Mouse (Mus musculus) embryonic facial prominence, embryonic 14.5 days (tissue): ENCODE data around the gene Cryba1. TPM values are rescaled to one million over a fixed set of nuclear protein-coding genes. Genes with fewer than 3 reads are reported as not detected.
"Not testable (repeated sequence)": the region's sequence is repeated elsewhere in the genome, so short reads cannot be mapped to it uniquely, and the experiment has no call there.

Source experiments
- ATAC-seq: fragments of 200-750 bp; cut with Nextera tagmentation; 2 replicates; pipeline ENCODE4 v1.8.0; 2017; ENCODE audit warnings: low read depth, moderate number of reproducible peaks, moderate TSS enrichment
- DNase-seq: peaks from one replicate; pipeline ENCODE4 v3.0.0-alpha.2; 2015; ENCODE audit warnings: low spot score
- H3K27ac ChIP-seq: fragments of 300-500 bp; sonication (generic); replicated peaks from 2 replicates; pipeline ENCODE4 v1.5.1; 2014; ENCODE audit warnings: low read depth, mild to moderate bottlenecking, low read length, moderate library complexity
- H3K27me3 ChIP-seq: fragments of 300-500 bp; sonication (generic); replicated peaks from 2 replicates; pipeline ENCODE4 v1.6.1; 2014; ENCODE audit warnings: low read length; ENCODE audit not compliant: control insufficient read depth, insufficient read depth
- H3K36me3 ChIP-seq: fragments of 300-500 bp; sonication (generic); 2 replicates; pipeline ENCODE4 v1.6.1; 2014; ENCODE audit warnings: low read length, mixed read lengths; ENCODE audit not compliant: control insufficient read depth, insufficient read depth
- H3K4me1 ChIP-seq: fragments of 300-500 bp; sonication (generic); 2 replicates; pipeline ENCODE4 v1.6.1; 2014; ENCODE audit warnings: antibody characterized with exemption, low read length; ENCODE audit not compliant: control insufficient read depth, insufficient read depth
- H3K4me2 ChIP-seq: fragments of 300-500 bp; sonication (generic); 2 replicates; pipeline ENCODE4 v1.6.1; 2014; ENCODE audit warnings: low read depth, mild to moderate bottlenecking, low read length, moderate library complexity, mixed read lengths
- H3K4me3 ChIP-seq: fragments of 300-500 bp; sonication (generic); 2 replicates; pipeline ENCODE4 v1.5.1; 2014; ENCODE audit warnings: low read depth, mild to moderate bottlenecking, low read length
- H3K9ac ChIP-seq: fragments of 300-500 bp; sonication (generic); 2 replicates; pipeline ENCODE4 v1.6.1; 2014; ENCODE audit warnings: low read depth, mild to moderate bottlenecking, low read length, moderate library complexity, mixed read lengths
- H3K9me3 ChIP-seq: fragments of 300-500 bp; sonication (generic); 2 replicates; pipeline ENCODE4 v1.6.1; 2016; ENCODE audit warnings: low read length; ENCODE audit not compliant: control insufficient read depth
- WGBS: fragments of 180-500 bp; shearing (Covaris S2); extraction: QIAGEN DNeasy Blood & Tissue Kit; methylation state at CpG from one replicate; pipeline ENCODE4 v1.1.7; 2014; 5-methylcytosine and 5-hydroxymethylcytosine counted together
- polyA plus RNA-seq: library from polyadenylated mRNA; unstranded; fragments of >200 nt; fragmentation: Nextera tagmentation; extraction: Ambion mirVana; gene quantifications from 2 replicates; pipeline ENCODE4 v1.2.1, GENCODE M21; 2014

The Cryba1 gene
- polyA plus RNA-seq, 1 experiment from 2014 or later = not detected

DNA sequence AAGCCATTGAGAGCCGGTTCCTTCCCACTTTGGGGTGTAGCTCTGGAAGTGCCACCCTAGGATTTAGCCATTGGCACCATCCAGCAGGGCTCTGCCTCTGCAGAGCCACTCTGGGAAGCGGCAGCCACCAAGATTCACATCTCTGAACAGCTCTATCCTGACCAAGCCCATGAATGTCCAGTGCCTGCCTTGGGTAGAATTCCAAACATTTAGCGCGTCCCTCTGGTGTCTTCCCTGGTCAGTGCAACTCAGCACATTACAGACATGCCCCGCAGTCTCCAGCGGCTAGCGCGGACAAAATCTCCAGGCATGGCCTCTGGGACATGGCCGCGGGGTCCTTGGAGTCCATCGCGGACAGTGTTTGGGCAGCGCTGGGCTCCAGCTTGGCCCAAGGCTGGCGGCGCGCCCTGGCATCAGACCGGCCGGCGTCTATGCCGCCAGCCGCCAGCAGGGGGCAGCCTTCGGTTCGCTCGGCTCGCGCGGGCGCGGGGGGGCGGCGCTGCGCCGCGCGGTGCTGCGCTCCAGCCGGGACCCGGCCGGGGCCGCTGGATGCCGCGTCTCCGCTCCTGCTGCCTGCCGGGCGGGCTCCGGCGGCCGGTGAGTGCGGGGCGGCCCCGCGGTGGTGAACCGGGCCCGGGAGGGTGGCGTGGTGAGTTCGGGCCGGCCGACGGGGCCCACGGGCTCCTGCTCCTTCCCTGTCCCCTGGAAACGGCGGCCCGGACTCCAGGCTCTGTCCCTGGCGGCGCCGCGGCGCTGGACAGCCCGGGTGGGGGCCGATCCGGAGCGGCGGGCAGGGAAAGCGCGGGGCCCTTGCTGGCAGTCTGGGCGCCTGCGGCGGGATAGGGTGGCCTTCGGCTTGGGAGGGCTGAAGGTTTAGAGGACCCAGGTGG lies 37.9 kb upstream of the Cryba1 start, which contains the start of gene Myo18a:
TSS of gene Myo18a (plus strand) at position 464 of the 890 bp plus-strand sequence.
- H3K4me3 ChIP-seq = peak within 1 kb of the TSS; percentile 92
- ATAC-seq (peak; percentile 91), DNase-seq (peak; percentile 78)
- peak within 1 kb of the TSS; percentile 96 for H3K9ac ChIP-seq
- H3K4me2 ChIP-seq = peak within 1 kb of the TSS; percentile 71
- H3K27ac ChIP-seq = peak within 1 kb of the TSS; percentile 85
- 5% methylated on average over 21 of the region's 79 CpGs for WGBS
- H3K9me3 ChIP-seq = no peaks in the 10 kb centered on the region
- no peaks in the 10 kb centered on the region; the same call in 1 of the 2 replicates for H3K27me3 ChIP-seq
- no peaks in the 10 kb centered on the region for H3K36me3 ChIP-seq
- H3K4me1 ChIP-seq = peaks cover 29% of the 10 kb centered on the region

DNA sequence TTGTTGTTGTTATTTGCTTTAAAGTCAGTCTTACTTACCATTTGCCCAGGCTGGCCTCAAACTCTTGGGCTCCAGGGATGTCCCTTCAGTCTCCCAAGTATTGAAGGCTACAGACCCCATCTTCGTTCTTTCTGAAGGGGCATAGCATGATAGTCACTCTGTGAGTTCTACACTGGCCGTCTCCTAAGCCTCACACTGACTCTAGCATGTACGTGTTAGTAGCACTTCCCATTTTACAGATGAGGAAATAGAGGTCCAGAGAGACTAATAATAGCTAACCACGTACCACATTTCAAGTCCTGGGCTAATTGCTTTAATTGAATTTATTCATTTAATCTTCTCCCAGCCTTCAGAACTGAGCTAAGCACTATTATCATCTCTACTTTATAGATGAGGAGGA lies 34.9 kb upstream of the Cryba1 start:
- Histone ChIP-seq H3K9me3 (no peaks in the 10 kb centered on the region), H3K4me3 (no peak overlapping the region), H3K27me3 (no peaks in the 10 kb centered on the region; the same call in 1 of the 2 replicates), H3K27ac (no peak overlapping the region), H3K9ac (no peak overlapping the region), H3K36me3 (no peaks in the 10 kb centered on the region), H3K4me2 (no peak overlapping the region), H3K4me1 (peaks cover 12% of the 10 kb centered on the region)
- 87% methylated on average over 4 of the region's 4 CpGs for WGBS
- no peak for DNase-seq
- no peak for ATAC-seq

DNA sequence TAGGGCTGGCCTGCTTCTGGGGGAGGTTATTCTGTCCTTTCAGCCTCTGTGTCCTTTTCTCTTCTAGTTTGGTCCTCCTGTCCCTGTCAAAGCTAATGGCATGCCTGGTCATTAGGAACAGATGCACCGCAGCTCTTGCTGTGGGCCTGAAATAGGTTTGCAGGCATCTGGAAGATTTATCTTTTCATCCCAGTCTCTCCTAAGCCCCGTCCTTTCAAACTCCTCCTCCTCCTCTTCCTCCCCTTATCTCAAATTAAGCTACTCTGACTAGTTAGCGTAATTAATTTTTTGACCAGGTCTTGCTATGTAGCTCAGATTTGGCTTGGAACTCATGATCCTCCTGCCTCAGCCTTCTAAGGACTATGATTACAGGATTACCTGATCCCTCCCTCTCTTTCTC lies 28.4 kb upstream of the Cryba1 start:
- Histone ChIP-seq H3K9me3 (no peaks in the 10 kb centered on the region), H3K4me3 (no peak overlapping the region), H3K4me2 (no peak overlapping the region), H3K27ac (no peak overlapping the region), H3K9ac (no peak overlapping the region), H3K27me3 (no peaks in the 10 kb centered on the region), H3K36me3 (no peaks in the 10 kb centered on the region), H3K4me1 (no peaks in the 10 kb centered on the region)
- WGBS = 62% methylated on average over 3 of the region's 3 CpGs
- DNase-seq (no peak), ATAC-seq (no peak)

DNA sequence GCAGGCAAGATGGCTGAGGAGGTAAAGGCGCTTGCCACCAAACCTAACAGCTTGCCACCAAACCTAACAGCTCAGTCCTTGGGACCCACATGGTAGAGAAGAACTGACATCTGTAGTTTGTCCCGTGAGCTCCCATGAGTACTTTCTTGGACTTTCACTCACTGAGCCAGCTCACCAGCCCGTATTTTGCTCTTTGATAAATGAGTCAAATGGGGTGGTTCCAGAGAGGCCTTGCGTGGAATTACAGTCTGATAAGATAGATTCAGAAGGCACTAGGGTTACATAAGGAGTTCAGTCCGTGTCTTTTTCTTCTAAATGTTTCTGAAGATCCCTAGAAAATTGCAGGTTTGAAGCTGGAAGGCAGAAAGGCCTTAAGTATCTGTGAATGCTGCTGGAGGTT lies 27.4 kb upstream of the Cryba1 start:
- Histone ChIP-seq H3K4me1 (no peaks in the 10 kb centered on the region), H3K4me3 (no peak overlapping the region), H3K9me3 (no peaks in the 10 kb centered on the region), H3K4me2 (no peak overlapping the region), H3K27me3 (no peaks in the 10 kb centered on the region), H3K9ac (no peak overlapping the region), H3K27ac (no peak overlapping the region), H3K36me3 (no peaks in the 10 kb centered on the region)
- no peak for ATAC-seq
- DNase-seq = no peak
- 81% methylated on average over 5 of the region's 5 CpGs for WGBS

DNA sequence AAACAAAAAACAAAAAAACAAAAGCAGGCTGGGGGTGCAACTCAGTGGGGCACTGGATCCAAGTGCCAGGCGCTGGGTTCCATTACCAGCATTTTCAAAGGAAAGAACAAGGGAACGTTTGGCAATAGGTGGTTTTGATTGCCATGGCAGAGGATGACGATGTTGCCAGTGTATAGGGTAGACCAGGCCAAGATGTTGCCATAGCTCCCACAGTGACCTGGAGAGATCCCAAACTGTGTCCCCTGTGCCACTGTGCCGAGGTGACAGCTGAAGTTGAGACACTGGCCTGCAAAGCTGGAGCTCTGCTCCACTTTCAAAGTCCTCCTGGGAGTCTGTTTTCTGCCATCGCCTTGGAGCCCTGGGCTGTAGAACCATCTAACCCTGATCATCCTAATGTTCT lies 23.9 kb upstream of the Cryba1 start:
- DNase-seq = no peak

DNA sequence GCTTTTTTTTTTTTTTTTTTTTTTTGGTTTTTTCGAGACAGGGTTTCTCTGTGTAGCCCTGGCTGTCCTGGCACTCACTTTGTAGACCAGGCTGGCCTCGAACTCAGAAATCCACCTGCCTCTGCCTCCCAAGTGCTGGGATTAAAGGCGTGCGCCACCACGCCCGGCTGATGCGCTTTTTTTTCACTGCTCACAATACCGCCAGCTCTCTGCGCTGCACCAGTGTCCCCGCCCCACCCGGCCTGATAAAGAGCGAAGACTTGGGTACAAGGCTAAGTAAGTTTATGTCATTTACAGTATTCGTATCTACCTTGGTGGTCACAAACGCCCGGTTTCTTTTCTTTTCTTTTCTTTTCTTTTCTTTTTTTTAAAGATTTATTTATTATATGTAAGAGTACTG lies 22.0 kb upstream of the Cryba1 start:
- H3K27ac ChIP-seq, DNase-seq, H3K27me3 ChIP-seq, H3K4me2 ChIP-seq, H3K9me3 ChIP-seq, H3K9ac ChIP-seq, H3K36me3 ChIP-seq, H3K4me3 ChIP-seq, ATAC-seq, H3K4me1 ChIP-seq: not testable (repeated sequence)
- WGBS = 97% methylated on average over 13 of the region's 15 CpGs

More for the DNA sequence above, 23.9 kb upstream of the Cryba1 start:
- no peaks in the 10 kb centered on the region for H3K4me1 ChIP-seq
- H3K9ac ChIP-seq = no peak overlapping the region
- no peak overlapping the region for H3K27ac ChIP-seq
- no peaks in the 10 kb centered on the region for H3K9me3 ChIP-seq
- no peak overlapping the region for H3K4me3 ChIP-seq
- 83% methylated on average over 5 of the region's 5 CpGs for WGBS
- no peaks in the 10 kb centered on the region for H3K36me3 ChIP-seq
- H3K4me2 ChIP-seq = no peak overlapping the region
- ATAC-seq = no peak
- no peaks in the 10 kb centered on the region for H3K27me3 ChIP-seq

DNA sequence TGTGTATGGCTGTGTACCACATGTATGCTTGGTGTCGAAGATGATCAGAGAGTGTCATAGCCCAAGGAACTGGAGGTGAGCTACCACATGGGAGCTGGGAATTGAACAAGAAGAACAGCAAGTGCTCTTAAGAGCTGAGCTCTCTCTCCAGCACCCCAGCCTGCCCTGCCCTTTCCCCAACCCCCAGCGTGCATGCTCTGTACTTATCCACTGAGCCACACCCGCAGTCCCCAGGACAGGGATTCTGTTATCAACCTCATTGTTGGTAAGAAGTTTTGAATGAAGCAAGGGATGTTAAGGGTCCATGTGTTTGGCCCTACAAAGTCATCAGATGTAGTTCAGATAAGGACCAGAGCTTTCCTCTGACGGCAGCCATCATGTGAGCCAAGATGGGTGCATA lies 21.6 kb upstream of the Cryba1 start:
- WGBS = 88% methylated on average over 4 of the region's 4 CpGs
- Histone ChIP-seq H3K27me3 (no peaks in the 10 kb centered on the region), H3K4me1 (no peaks in the 10 kb centered on the region), H3K27ac (no peak overlapping the region), H3K4me3 (no peak overlapping the region), H3K36me3 (no peaks in the 10 kb centered on the region), H3K4me2 (no peak overlapping the region), H3K9me3 (no peaks in the 10 kb centered on the region), H3K9ac (no peak overlapping the region)
- no peak for DNase-seq
- no peak for ATAC-seq

DNA sequence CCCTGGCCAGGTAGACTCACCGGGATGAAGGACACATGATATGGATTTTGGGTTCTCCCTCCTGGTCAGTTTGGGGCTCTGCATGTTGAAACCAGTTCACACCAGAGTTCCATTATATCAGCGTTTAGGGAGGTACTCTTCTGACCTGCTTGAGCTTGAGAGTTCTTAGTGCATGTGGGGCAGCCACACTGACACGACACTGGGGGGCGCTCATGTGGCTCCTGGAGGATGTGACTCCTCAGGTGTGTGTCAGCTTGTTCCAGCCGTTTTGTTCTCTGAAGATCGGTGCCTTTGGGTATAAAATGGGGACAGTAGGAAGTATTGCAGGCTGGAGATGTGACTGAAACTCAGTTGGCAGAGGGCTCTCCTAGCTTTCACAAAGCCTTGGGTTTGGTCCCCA lies 18.9 kb upstream of the Cryba1 start:
- 39% methylated on average over 6 of the region's 6 CpGs for WGBS
- DNase-seq (no peak), ATAC-seq (no peak)
- no peaks in the 10 kb centered on the region for H3K36me3 ChIP-seq
- no peaks in the 10 kb centered on the region for H3K9me3 ChIP-seq
- no peak overlapping the region for H3K9ac ChIP-seq
- H3K27me3 ChIP-seq = no peaks in the 10 kb centered on the region
- H3K4me3 ChIP-seq = no peak overlapping the region
- no peaks in the 10 kb centered on the region for H3K4me1 ChIP-seq
- H3K4me2 ChIP-seq = no peak overlapping the region
- no peak overlapping the region for H3K27ac ChIP-seq

DNA sequence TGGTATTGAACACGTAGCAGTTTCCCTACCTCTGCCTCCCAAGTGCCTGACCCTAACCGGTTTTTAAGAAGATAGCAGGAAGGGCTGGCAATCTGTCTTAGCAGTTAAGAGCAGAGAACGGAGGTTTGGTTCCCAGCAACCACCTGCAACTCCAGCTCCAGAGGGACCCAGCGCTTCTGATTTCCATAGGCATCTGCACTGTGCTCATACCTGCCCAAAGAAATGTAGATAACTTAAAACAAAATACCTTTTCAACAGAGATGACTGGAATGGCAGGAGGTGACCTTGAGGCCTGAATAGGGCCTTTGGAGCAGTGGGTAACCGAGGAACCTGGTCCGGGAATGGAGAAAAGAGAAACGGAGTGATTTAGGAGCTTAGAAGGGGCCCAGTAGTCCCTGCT lies 13.5 kb upstream of the Cryba1 start:
- ATAC-seq = no peak
- WGBS = 52% methylated on average over 7 of the region's 7 CpGs

More for the DNA sequence above, 13.5 kb upstream of the Cryba1 start:
- Histone ChIP-seq H3K4me2 (no peak overlapping the region), H3K9ac (no peak overlapping the region), H3K9me3 (no peaks in the 10 kb centered on the region), H3K27me3 (no peaks in the 10 kb centered on the region), H3K4me3 (no peak overlapping the region), H3K36me3 (no peaks in the 10 kb centered on the region), H3K4me1 (no peaks in the 10 kb centered on the region), H3K27ac (no peak overlapping the region)
- no peak for DNase-seq
